Mouse (Mus musculus): Measurements from ENCODE around the gene Ssc4d.

The Ssc4d gene

GRCm38 (mm10) chr5:135940587-135940986 is 33.7 kb downstream of the Ssc4d start:
- DNase-seq (ENCODE audit: low read depth, low spot score): no peak

- DNase-seq (ENCODE audit: low read depth, low spot score): no peak
Observed at GRCm38 (mm10) chr5:135935641-135936190, 38.6 kb downstream of the Ssc4d start.

- no peak for DNase-seq (ENCODE audit: low read depth, low spot score)
Observed at GRCm38 (mm10) chr5:135935176-135935523, 39.2 kb downstream of the Ssc4d start.

- peak; percentile 93 for DNase-seq (ENCODE audit: low read depth, low spot score)
Observed at GRCm38 (mm10) chr5:135934481-135935175, 39.7 kb downstream of the Ssc4d start, which contains the start of gene Ywhag. Ywhag (minus strand) TSS chr5:135934616.

- no peak for DNase-seq (ENCODE audit: low read depth, low spot score)
Observed at GRCm38 (mm10) chr5:135933900-135934441, 40.4 kb downstream of the Ssc4d start.

GRCm38 (mm10) chr5:135933222-135933899 is 41.0 kb downstream of the Ssc4d start:
- no peak for DNase-seq (ENCODE audit: low read depth, low spot score)

- no peak for DNase-seq (ENCODE audit: low read depth, low spot score)
Observed at GRCm38 (mm10) chr5:135932359-135932758, 42.0 kb downstream of the Ssc4d start.

GRCm38 (mm10) chr5:135931526-135931925 is 42.8 kb downstream of the Ssc4d start:
- no peak for DNase-seq (ENCODE audit: low read depth, low spot score)

- no peak for DNase-seq (ENCODE audit: low read depth, low spot score)
Observed at GRCm38 (mm10) chr5:135929685-135930424, 44.5 kb downstream of the Ssc4d start.

GRCm38 (mm10) chr5:135923901-135924300 is 50.4 kb downstream of the Ssc4d start:
- DNase-seq (ENCODE audit: low read depth, low spot score): no peak

GRCm38 (mm10) chr5:135919902-135920301 is 54.4 kb downstream of the Ssc4d start:
- no peak for DNase-seq (ENCODE audit: low read depth, low spot score)

- no peak for DNase-seq (ENCODE audit: low read depth, low spot score)
Observed at GRCm38 (mm10) chr5:135918593-135918992, 55.7 kb downstream of the Ssc4d start.

GRCm38 (mm10) chr5:135918059-135918437 is 56.3 kb downstream of the Ssc4d start:
- DNase-seq (ENCODE audit: low read depth, low spot score): no peak

- no peak for DNase-seq (ENCODE audit: low read depth, low spot score)
Observed at GRCm38 (mm10) chr5:135917327-135918058, 56.8 kb downstream of the Ssc4d start.

- no peak for DNase-seq (ENCODE audit: low read depth, low spot score)
Observed at GRCm38 (mm10) chr5:135916601-135917000, 57.7 kb downstream of the Ssc4d start.

GRCm38 (mm10) chr5:135916051-135916565 is 58.2 kb downstream of the Ssc4d start:
- no peak for DNase-seq (ENCODE audit: low read depth, low spot score)

GRCm38 (mm10) chr5:135914156-135914555 is 60.2 kb downstream of the Ssc4d start:
- DNase-seq (ENCODE audit: low read depth, low spot score): no peak

GRCm38 (mm10) chr5:135913201-135913600 is 61.1 kb downstream of the Ssc4d start:
- DNase-seq (ENCODE audit: low read depth, low spot score): no peak

- no peak for DNase-seq (ENCODE audit: low read depth, low spot score)
Observed at GRCm38 (mm10) chr5:135911633-135912220, 62.6 kb downstream of the Ssc4d start.

- no peak for DNase-seq (ENCODE audit: low read depth, low spot score)
Observed at GRCm38 (mm10) chr5:135910813-135911212, 63.5 kb downstream of the Ssc4d start.

All from WW6 (cell line).